Mouse (Mus musculus): ENCODE data around the gene Tmigd1. TPM values are rescaled to one million over a fixed set of nuclear protein-coding genes. Genes with fewer than 3 reads are reported as not detected.
A peak's percentile ranks its signal among the peaks of the same experiment; 100 is the strongest.

The Tmigd1 gene
- total and polyA plus RNA-seq, 3 experiments = not detected

DNA sequence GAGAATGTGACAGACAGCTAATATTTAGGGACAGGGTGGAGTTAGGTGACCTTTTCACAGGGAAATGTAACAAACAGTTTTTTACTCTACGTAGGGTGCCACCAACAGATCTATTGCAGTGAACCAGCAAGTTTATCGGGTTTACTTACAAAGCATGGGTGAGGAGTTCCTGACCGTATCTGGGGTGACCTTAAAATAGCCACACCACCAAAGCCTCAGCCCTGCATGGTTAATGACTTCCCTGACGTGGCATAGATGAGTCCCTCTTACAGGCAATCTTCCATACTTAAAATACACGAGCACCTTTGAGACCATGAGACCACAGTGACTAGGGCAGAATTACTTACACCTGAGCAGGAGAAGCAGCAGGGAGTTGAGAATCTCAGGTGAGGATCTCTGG, 43.2 kb upstream of the Tmigd1 start:
- H3K36me3 ChIP-seq (replicated peaks in 1 of 2; ENCODE audit: control insufficient read depth in 1 of 2, insufficient read depth in 1 of 2, low read length in 1 of 2) = no peaks in the 10 kb centered on the region
- DNase-seq (ENCODE audit: extremely low read depth) = peak; percentile 84

DNA sequence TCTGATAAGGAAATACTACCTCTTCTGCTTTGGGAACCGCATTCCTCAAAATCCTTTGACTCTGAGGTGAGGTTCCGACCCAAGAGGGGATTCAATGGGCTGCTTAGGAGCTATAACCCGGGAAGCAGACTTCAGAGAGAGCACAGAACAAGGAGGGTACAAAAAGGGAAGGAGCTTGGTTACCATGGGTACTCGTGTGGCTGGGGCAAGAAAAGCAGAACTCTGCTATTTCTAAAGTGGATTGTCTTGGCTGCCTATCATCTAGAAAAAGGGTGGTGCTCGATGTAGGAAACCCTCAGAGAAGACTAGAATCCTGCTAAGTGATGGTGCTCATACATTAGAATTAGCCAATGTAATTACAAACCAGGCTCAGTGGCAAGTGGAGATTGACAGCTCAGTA, 42.7 kb upstream of the Tmigd1 start:
- DNase-seq (ENCODE audit: extremely low read depth) = peak; percentile 74
- Histone ChIP-seq H3K36me3 (replicated peaks in 1 of 2; ENCODE audit: control insufficient read depth in 1 of 2, insufficient read depth in 1 of 2, low read length in 1 of 2) (no peaks in the 10 kb centered on the region), H3K79me2 (replicated peaks; ENCODE audit: control insufficient read depth, extremely low read depth, insufficient read depth, poor library complexity, severe bottlenecking) (no peaks in the 10 kb centered on the region), H3K9me3 (replicated peaks; ENCODE audit: low read length) (peaks cover 3% of the 10 kb centered on the region), H3K4me3 (replicated peaks in 1 of 3; ENCODE audit: low read depth in 2 of 3, low read length in 2 of 3, poor library complexity in 1 of 3) (peak overlapping the region in 1 of 3 experiments; percentile 7), H3K27ac (ENCODE audit: insufficient read depth, low read depth) (no peak overlapping the region), H3K4me1 (ENCODE audit: control insufficient read depth in 1 of 2, insufficient read depth in 2 of 2) (peaks cover 19 to 34% of the 10 kb centered on the region in 2 experiments; a peak in 3 of 4 replicates), H3K9ac (ENCODE audit: insufficient read depth, low read depth) (no peak overlapping the region), H3K4me2 (ENCODE audit: insufficient read depth, low read depth, poor library complexity, severe bottlenecking) (peak overlapping the region; percentile 35), H3K27me3 (replicated peaks) (no peaks in the 10 kb centered on the region)
- dilution Hi-C loops (cut with MboI; ENCODE audit: extremely low pct_ligation_motif_present, extremely low pct_unique_long_range_greater_than_20kb, low sequenced_read_pairs) (no loop called here), in situ Hi-C loops (cut with MboI; ENCODE audit: low pct_ligation_motif_present, low pct_unique_long_range_greater_than_20kb, low sequenced_read_pairs) (no loop called here)
- TF ChIP-seq CTCF (conservative IDR thresholded peaks at IDR 0.05 in 1 of 2, IDR thresholded peaks at IDR 0.05 in 1 of 2; ENCODE audit: low read depth in 2 of 2, low read length in 2 of 2) (no peak), KAT2A (IDR thresholded peaks at IDR 0.05; ENCODE audit: insufficient replicate concordance, low read length) (no peak), TCF12 (IDR thresholded peaks at IDR 0.05; ENCODE audit: low read depth, low read length) (no peak), USF1 (IDR thresholded peaks at IDR 0.05; ENCODE audit: low read depth, low read length) (no peak), ELF1 (IDR thresholded peaks at IDR 0.05; ENCODE audit: low read depth, low read length) (no peak), MYC (IDR thresholded peaks at IDR 0.05; ENCODE audit: low read depth, low read length) (no peak), SMC3 (IDR thresholded peaks at IDR 0.05; ENCODE audit: low read depth, low read length) (no peak), PAX5 (IDR thresholded peaks at IDR 0.05; ENCODE audit: low read length) (no peak), CHD1 (IDR thresholded peaks at IDR 0.05; ENCODE audit: low read depth, low read length) (no peak), BHLHE40 (IDR thresholded peaks at IDR 0.05; ENCODE audit: low read depth, low read length) (no peak), HCFC1 (IDR thresholded peaks at IDR 0.05; ENCODE audit: low read depth, low read length) (no peak), MAFK (IDR thresholded peaks at IDR 0.05; ENCODE audit: insufficient replicate concordance, low read length) (no peak), ETS1 (conservative IDR thresholded peaks at IDR 0.05; ENCODE audit: low read depth, low read length) (no peak), POLR2AphosphoS2 (IDR thresholded peaks at IDR 0.05; ENCODE audit: low read depth, low read length) (no peak), SIN3A (IDR thresholded peaks at IDR 0.05; ENCODE audit: low read length) (no peak), NRF1 (IDR thresholded peaks at IDR 0.05; ENCODE audit: low read depth, low read length) (no peak), MXI1 (IDR thresholded peaks at IDR 0.05; ENCODE audit: low read depth, low read length) (no peak)

More for the DNA sequence above, 43.2 kb upstream of the Tmigd1 start:
- H3K79me2 ChIP-seq (replicated peaks; ENCODE audit: control insufficient read depth, extremely low read depth, insufficient read depth, poor library complexity, severe bottlenecking) = no peaks in the 10 kb centered on the region
- peak overlapping the region in 1 of 3 experiments; percentile 7 for H3K4me3 ChIP-seq (replicated peaks in 1 of 3; ENCODE audit: low read depth in 2 of 3, low read length in 2 of 3, poor library complexity in 1 of 3)
- H3K4me1 ChIP-seq (ENCODE audit: control insufficient read depth in 1 of 2, insufficient read depth in 2 of 2) = peaks cover 19 to 34% of the 10 kb centered on the region in 2 experiments; a peak in 3 of 4 replicates
- peak; percentile 37; the same call in 1 of the 2 replicates for TF ChIP-seq EP300 (IDR thresholded peaks at IDR 0.05; ENCODE audit: low read length)
- TF ChIP-seq MEF2A (IDR thresholded peaks at IDR 0.05; ENCODE audit: borderline replicate concordance, low read depth, low read length) = peak; percentile 86
- TF ChIP-seq UBTF (IDR thresholded peaks at IDR 0.05; ENCODE audit: low read depth, low read length) = no peak
- TF ChIP-seq ELF1 (IDR thresholded peaks at IDR 0.05; ENCODE audit: low read depth, low read length) = no peak
- peak; percentile 45; the same call in 1 of the 2 replicates for TF ChIP-seq BHLHE40 (IDR thresholded peaks at IDR 0.05; ENCODE audit: low read depth, low read length)
- peak; percentile 24 for TF ChIP-seq ETS1 (conservative IDR thresholded peaks at IDR 0.05; ENCODE audit: low read depth, low read length)
- 0 out of 2 replicates have a peak, but pooled peaks have one; percentile 9 for TF ChIP-seq MAX (IDR thresholded peaks at IDR 0.05; ENCODE audit: low read length)
- TF ChIP-seq CHD2 (IDR thresholded peaks at IDR 0.05; ENCODE audit: low read length) = no peak
- no peak for TF ChIP-seq USF2 (conservative IDR thresholded peaks at IDR 0.05; ENCODE audit: low read depth, low read length)
- peaks cover 3% of the 10 kb centered on the region for H3K9me3 ChIP-seq (replicated peaks; ENCODE audit: low read length)
- H3K27me3 ChIP-seq (replicated peaks) = no peaks in the 10 kb centered on the region
- peak overlapping the region; percentile 35 for H3K4me2 ChIP-seq (ENCODE audit: insufficient read depth, low read depth, poor library complexity, severe bottlenecking)
- H3K9ac ChIP-seq (ENCODE audit: insufficient read depth, low read depth) = no peak overlapping the region
- dilution Hi-C loops (cut with MboI; ENCODE audit: extremely low pct_ligation_motif_present, extremely low pct_unique_long_range_greater_than_20kb, low sequenced_read_pairs) = no loop called here
- in situ Hi-C loops (cut with MboI; ENCODE audit: low pct_ligation_motif_present, low pct_unique_long_range_greater_than_20kb, low sequenced_read_pairs) = no loop called here
- H3K27ac ChIP-seq (ENCODE audit: insufficient read depth, low read depth) = no peak overlapping the region

Measured in CH12.LX (cell line).